Mouse (Mus musculus) T-cell, adult 2 months (primary cell): ENCODE measurements around the gene Edf1.

Source experiments
- DNase-seq: peaks from one replicate; pipeline ENCODE4 v3.0.0; 2022; ENCODE audit warnings: low spot score

The Edf1 gene

DNA sequence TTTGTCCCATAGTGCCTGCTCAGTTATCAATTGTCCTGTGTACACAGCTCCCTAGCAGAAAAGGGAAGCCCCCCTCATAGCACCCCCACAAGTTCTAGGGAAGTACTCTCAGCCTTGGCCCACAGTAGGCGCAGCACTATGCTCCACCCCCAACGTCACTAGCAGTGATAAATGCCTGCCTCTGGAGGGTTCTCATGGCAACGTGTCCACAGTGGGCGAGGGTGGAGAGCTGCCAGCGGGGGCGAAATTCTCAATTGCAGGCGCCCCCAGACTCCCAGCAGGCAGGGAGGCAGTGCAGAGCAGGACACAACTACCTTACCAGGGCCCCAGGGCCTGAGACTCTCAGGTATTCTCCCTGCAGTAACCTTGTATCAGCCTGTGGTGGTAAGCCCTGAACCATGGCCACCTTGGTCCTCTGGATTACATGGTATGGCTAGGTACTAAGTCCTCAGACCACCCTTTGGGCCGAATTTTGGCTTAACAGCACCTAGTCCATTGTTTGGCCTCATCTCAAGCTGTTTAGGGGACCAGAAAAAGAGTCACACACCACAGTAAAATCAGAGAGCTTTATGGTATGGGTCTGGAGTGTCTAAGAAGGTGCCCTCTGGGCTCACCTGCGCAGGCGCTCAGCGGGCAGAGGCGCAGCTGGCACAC, 24.9 kb downstream of the Edf1 start:
- DNase-seq, result no peak

DNA sequence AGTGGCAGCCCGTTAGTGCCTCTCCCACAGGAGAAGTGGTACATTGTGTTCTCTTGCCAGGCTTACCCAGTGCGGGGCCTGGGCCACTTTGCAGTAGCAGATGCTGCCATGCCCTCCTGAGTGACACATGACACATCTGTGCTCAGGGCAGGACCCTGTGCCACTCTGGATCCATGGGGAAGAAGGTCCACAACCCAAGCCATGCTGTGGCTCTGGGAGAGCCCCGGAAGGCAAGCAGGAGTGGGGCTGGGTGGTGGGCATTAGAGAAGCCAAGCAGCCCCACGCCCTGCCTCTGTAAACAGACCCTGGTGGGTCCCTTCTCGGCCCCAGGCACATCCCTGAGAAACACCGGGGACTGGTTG, 25.5 kb downstream of the Edf1 start:
- no peak for DNase-seq

DNA sequence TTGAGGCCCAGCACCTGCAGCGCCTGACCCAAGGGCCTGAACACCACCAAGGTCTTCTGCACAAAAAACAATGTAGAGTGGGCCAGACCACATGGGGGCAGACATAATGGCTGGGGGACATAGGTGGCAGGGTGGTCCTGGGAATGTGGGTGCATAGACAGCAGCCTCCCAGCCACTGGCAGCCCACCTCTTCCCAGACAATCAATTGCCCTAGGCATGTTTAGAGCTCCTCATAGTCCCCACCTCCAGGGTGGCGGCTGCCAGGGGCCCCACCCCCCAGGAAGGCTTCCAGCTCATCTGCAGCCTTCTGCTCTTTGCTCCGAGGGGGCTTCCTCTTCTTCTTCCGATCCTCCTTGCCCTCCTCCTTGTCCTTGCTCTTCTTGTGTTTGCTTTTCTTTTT, 25.9 kb downstream of the Edf1 start:
- no peak for DNase-seq

DNA sequence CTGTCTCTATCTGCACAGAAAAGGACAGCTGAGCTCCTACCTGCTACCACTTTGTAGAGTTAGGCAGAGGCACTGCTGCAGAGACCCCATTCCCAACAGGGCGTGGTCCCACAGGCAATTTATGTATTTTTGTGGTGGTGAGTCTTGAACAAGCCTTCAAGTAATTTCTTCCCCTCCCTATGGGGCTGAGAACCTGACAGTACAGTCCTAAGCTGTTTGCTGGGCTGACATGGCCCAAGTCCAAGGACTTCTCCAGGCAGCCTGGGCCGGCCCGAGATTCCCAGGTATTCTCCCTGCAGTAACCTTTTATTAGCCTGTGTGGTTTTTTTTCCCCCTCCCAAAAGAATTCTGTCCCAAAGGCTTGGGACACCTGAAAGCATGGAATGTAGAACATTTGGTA, 26.5 kb downstream of the Edf1 start:
- DNase-seq, result no peak

DNA sequence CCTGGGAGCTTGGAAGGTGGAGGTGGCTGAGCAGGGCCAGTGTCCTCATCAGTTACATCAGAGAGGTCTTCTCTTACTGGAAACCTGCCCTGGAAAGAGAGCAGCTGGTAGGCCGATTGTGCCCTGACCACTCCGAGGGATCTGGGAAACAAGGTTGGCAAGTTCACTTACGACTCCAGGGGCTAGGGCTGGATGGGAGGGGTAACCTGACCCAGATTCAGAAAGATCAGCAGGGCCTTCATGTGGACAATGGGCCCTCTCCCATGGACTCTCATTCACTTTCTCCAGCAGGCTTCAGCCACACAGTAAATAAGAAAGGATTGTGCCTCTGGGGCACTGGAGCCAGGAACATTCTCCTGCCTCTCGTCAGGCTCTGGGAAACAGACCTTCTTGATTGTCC, 27.2 kb downstream of the Edf1 start:
- DNase-seq, result no peak

DNA sequence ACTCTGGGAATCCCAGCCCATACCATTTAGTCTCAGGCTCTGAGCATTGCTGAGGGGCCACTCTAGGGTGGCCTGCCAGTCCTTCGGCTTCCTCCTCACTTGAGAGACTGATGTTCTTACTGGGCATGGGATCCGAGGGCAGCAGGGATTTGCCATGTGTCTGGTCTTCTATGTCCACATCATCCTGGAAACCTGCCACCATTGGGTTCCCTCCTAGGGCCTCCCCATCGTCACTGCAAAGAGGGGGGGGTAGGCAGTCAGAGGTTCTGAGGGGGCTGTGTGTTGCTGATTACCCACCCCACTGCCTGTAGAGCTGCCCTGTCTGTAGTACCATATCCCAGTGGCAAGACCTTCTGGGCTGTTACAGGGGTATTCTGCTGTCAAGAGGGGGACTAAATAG, 28.0 kb downstream of the Edf1 start:
- DNase-seq, result no peak

DNA sequence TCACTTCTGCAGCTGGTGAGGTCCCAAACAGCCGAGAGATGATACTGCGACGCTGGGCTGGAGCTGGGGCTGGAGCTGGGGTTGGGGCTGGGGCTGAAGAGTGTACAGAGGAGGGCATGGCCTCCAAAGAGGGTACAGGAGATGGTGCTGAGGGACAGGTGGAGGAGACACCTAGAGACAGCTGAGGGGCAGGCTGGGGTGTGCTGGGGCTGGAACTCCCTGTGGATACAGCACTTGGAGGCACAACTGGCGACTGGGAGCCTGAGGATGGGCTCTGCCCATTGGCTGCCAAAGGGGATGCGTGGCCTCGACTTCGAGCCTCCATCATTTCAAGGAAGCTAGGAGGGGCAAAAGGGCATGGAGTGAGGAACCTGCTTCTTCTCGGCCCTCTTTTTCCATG, 29.6 kb downstream of the Edf1 start:
- no peak for DNase-seq

DNA sequence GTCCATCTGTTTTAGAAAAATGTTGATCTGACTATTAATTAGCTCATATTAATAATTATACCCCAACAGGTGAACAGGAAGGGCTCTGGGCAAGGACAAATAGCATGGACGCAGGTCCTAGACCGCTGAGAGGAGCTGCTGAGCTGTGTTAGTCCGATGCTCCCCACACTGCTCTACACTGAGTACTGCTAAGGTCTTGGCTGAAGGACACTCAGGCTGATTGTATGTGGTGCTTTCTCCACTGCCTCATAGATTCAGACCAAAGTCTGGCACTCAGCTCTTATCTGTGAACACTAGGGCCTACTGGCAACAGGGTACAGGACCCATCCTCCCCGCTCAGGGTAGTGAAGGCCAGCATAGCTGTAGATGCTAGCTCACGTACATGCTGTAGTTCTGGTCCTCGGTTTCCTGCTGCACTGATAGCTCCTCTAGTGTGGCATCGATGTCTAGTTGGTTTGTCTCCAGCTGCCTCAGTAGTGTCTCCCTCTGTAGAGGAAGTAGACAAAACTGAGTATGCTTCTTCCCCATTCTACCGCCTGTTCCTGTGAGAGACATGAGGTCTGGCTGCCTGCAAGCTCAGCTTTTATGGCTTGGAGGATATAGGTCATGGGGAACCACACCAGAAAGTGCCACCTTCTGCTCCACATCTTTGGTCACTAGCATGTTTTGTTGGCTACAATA, 30.7 kb downstream of the Edf1 start:
- DNase-seq, result no peak

DNA sequence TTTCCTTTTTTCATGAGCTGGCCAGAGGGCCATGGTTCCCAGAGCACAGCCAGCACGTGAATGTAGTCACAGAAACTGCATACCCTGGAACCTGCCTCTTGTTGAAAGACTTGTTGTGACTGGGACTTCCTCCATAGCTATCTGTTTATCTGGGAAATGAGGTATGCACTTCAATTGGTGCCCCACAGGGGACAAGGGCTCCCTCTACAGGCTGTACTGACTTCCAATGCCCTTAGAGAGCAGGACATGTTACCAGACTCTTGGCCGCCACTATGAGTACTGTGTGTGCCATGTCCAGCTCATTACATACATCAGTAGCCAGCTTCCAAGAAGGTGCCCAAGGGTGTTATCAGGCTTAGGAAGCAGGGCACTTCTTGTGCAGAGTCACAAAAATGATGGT, 34.2 kb downstream of the Edf1 start:
- peak; percentile 15 for DNase-seq

DNA sequence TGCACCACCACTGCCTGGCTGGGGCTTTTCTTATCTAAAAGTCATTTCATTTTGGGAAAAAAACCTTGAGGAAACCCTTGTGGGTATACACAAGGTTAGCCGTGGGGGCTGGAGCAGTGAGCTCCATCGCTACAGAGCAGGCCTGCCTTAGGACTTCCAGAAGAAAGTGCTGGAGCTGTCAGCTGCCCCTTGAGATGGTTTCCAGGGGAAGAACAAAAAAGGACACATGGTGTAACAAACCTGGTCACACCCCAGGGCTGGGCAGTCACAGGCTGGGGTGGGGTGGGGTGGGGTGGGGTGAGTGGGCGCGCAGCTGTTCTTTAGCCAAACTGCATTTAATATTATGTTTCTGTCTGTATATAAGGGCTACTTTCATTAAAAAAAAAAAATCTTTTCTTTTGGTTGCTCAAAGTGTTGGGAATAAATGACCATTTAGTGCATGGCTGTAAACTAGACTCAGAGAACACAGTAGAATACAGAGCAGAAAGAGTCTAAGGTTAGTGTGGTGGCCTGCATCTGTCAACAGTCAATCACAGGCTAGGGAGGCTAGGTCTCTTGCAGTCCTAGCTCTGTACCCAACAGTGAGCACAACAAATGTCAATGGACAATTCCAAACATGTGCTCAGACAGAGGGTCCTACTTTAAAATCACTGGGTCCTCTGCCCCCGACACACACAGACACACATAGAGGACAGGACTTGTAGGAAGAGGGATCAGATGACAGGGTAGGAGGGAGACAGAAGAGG, 39.3 kb downstream of the Edf1 start:
- no peak for DNase-seq

DNA sequence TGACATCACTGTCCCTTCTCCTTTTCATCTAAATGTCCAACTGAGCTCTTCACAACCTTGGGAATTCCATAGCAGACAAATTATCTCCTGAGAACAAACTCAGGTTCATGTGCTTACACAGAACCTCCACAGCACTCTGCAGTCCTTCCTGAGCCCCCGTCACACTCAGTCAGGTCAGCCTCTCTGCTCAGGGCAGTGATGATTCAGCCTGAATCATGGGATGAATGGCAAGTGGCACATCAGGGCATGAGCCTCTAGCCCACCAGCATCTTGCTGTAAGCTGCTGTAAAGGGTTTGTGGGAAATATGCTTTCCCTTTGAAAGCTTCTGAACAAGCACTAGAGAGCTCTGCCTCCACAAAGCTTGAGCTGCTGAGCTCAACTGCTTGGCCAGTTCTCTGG, 41.1 kb downstream of the Edf1 start:
- no peak for DNase-seq

DNA sequence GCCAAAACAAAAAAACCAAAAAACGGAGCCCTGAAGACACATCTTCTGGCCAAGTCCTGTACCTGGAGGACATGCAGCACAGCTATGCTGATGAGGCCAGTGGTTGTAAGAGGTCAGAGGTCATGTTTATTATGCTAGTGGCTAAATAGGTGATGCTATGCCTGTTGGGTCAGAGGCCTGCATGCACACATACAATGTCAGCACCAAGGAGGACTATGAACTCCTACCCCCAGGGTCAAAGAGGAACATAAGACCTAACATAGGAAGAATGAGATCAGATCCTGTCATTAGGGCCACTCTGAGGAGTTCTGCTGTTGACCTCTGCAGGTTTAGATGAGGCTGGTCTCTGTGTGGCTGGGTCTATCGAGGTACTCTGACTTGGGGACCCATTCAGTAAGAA, 42.4 kb downstream of the Edf1 start:
- no peak for DNase-seq

DNA sequence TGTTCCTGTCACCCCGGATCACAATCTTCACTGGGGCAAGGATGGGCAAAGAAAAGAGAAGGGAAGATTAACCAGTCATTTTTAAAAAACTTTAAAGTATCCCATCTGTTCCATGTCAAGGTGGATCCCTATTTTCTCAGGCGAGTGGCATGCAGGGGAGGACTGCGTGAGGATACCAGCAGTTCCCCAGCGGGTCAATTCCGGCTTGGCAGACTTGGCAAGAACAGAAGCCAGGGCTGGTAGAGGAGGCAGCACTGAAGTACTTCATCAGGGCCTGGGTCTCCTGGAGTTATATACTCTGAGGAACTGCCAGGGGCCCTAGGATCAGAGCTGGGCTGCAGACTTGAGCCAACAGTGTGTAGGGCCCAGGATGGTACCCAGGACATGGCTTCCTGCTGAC, 44.9 kb downstream of the Edf1 start:
- no peak for DNase-seq

DNA sequence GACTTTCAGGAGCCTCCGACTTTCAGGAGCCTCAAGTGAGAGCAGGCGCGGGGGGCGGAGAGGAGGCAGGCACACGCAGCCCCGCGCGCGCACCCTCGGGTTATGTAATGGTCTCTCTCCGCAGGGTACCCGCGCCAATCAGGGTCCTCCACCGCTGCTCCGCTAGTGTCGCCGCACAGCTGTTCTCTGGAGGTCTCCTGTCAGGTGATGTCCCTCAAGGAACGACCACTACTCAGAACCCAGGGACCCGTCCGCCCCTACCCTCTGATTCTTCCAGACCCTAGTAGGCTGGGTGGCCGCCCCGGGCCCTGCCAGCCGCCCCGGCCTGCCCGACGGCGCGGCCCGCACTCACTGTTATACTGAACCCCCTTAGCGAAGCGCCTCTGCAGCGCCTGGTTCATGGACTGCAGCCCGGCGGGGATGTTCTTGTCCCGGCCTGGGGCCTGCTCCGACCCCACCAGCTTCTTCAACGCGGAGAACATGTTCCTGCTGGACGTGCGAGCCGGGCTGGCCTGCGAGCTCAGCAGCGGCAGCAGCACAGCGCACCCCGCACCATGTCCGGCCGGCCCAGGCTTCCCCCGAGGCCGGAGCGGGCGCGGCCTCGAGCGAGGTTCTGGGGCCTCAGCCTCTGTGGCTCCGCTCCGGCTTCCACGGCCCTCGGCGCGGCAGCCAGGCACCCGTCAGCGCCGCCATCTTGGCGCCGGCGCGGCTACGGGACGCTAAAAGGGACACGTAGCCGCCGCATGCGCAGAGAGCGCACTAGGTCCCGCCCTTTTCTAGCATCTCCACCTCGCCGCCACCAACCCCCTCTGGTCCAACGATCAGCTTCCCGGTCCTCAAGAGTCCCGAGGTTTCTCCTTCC, 50.3 kb downstream of the Edf1 start, which contains the start of gene Rabl6:
Rabl6 (minus strand) TSS at position 761 of the 862 bp plus-strand sequence.
- peak; percentile 86 for DNase-seq

DNA sequence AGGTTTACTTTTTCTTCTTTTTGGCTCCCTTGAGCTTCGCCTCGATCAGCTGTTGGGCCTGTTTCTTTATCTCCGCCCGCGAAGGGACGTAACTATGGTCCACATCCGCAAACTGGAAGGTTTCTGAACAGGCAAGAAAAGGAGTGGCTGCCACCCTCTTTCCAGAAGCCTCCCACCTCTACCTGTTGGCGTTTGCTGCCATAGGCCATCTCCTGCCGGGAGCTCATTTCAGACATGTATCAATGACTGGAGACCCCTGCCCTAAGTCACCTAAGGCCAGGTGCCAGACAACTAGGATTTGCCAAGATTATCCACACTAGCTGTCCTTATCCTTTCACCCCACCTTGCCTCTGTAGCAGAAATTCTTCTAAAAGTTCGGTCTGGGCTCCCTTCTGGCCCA, 51.0 kb downstream of the Edf1 start:
- no peak for DNase-seq
